Mouse (Mus musculus) stomach, embryonic 16.5 days (tissue): ENCODE results near the gene Mgll. TPM values are rescaled to one million over a fixed set of nuclear protein-coding genes. Genes with fewer than 3 reads are reported as not detected.

Source experiments
- ATAC-seq: fragments of 200-750 bp; cut with Nextera tagmentation; 2 replicates; pipeline ENCODE4 v1.8.0; 2017; ENCODE audit warnings: moderate number of reproducible peaks, moderate TSS enrichment; ENCODE audit not compliant: insufficient read depth, low FRiP score
- H3K27ac ChIP-seq: fragments of 300-500 bp; sonication (generic); 2 replicates; pipeline ENCODE4 v1.5.1; 2014; ENCODE audit warnings: low read length
- H3K27me3 ChIP-seq: fragments of 300-500 bp; sonication (generic); 2 replicates; pipeline ENCODE4 v1.6.1; 2014; ENCODE audit warnings: low read length, control low read depth, mixed read lengths; ENCODE audit not compliant: control insufficient read depth, insufficient read depth
- H3K36me3 ChIP-seq: fragments of 300-500 bp; sonication (generic); 2 replicates; pipeline ENCODE4 v1.6.1; 2014; ENCODE audit warnings: low read length; ENCODE audit not compliant: control insufficient read depth, insufficient read depth
- H3K4me1 ChIP-seq: fragments of 300-500 bp; sonication (generic); 2 replicates; pipeline ENCODE4 v1.6.1; 2014; ENCODE audit warnings: low read length, control low read depth, mixed read lengths; ENCODE audit not compliant: control insufficient read depth, insufficient read depth
- H3K4me2 ChIP-seq: fragments of 300-500 bp; sonication (generic); 2 replicates; pipeline ENCODE4 v1.6.1; 2014; ENCODE audit warnings: low read depth, low read length, mixed read lengths
- H3K4me3 ChIP-seq: fragments of 300-500 bp; sonication (generic); replicated peaks from 2 replicates; pipeline ENCODE4 v1.5.1; 2014; ENCODE audit warnings: mild to moderate bottlenecking, low read length
- H3K9ac ChIP-seq: fragments of 300-500 bp; sonication (generic); 2 replicates; pipeline ENCODE4 v1.6.1; 2014; ENCODE audit warnings: low read length
- H3K9me3 ChIP-seq: fragments of 300-500 bp; sonication (generic); replicated peaks from 2 replicates; pipeline ENCODE4 v1.6.1; 2016; ENCODE audit warnings: low read length, control low read depth; ENCODE audit not compliant: control insufficient read depth
- WGBS: fragments of 180-500 bp; shearing (Covaris S2); extraction: QIAGEN DNeasy Blood & Tissue Kit; methylation state at CpG from one replicate; pipeline ENCODE4 v1.1.7; 2014; 5-methylcytosine and 5-hydroxymethylcytosine counted together
- polyA plus RNA-seq: library from polyadenylated mRNA; unstranded; fragments of >200 nt; fragmentation: Nextera tagmentation; extraction: Ambion mirVana; gene quantifications from 2 replicates; pipeline ENCODE4 v1.2.1, GENCODE M21; 2015

Gene Mgll
- polyA plus RNA-seq, 1 experiment from 2014 or later: 121 TPM

DNA sequence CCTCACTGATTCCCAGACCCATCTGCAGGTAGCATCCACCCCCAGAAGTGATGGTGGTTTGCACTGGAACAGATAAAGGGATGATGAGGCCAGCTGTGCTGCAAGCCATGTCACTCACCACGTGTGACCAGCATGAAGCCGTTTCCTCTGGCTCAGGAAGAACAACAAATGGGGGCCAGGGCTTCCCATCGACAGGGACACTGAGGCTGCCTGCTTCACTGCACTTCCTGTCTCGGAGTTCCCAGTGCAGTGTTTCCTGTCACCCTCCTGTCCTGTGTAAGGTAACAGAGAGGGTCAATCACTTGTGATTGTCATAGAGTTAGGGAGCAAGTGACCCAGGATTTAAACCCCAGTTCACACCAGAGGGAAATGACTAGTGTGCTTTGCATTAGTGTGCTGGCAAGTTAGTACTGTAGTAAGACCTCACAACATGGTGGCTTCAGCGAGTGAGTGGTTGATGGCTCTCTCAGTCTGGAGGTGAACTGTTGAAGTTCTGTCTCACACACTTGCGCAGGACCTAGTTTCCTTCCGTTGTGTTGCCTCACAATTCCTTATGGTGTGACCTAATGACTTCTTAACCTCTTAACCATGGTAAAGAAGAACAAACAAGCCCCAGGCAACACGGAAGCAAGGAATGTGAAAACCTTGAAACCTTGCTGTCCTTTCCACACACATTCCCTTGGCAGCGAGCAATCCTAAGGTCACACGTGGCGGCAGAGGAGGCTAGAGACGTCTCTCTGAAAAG lies 23.3 kb downstream of the Mgll start:
- Histone ChIP-seq H3K4me1 (peaks cover 4% of the 10 kb centered on the region; the same call in 1 of the 2 replicates), H3K9me3 (no peaks in the 10 kb centered on the region), H3K4me3 (no peak overlapping the region), H3K27ac (no peak overlapping the region), H3K4me2 (no peak overlapping the region), H3K9ac (no peak overlapping the region), H3K27me3 (no peaks in the 10 kb centered on the region), H3K36me3 (no peaks in the 10 kb centered on the region; the same call in 1 of the 2 replicates)
- WGBS: 74% methylated on average over 12 of the region's 12 CpGs
- no peak for ATAC-seq

DNA sequence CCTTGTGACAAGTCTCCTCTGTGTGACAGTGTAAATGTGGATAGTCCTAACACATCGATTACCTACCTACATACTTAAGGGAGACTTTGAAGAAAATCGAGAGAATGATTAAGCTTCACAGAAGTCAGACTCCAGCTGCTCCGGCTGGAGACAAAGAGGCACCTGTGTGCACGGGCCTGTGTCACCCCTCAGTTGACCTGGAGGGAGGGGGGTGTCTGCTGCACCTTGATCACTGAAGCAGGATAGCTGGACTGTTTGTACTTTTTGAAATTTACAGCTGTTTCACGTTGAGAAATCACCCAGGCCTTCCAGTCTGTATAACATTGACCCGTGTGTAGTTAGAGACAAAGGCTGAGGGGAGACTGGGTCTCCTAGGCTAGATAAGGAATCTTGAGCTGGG lies 26.7 kb downstream of the Mgll start:
- ATAC-seq: no peak
- Histone ChIP-seq H3K27me3 (no peaks in the 10 kb centered on the region), H3K9ac (no peak overlapping the region), H3K4me3 (no peak overlapping the region), H3K27ac (no peak overlapping the region), H3K4me1 (peaks cover 3% of the 10 kb centered on the region; the same call in 1 of the 2 replicates), H3K9me3 (no peaks in the 10 kb centered on the region), H3K4me2 (no peak overlapping the region), H3K36me3 (no peaks in the 10 kb centered on the region; the same call in 1 of the 2 replicates)
- WGBS: 36% methylated on average over 6 of the region's 6 CpGs

DNA sequence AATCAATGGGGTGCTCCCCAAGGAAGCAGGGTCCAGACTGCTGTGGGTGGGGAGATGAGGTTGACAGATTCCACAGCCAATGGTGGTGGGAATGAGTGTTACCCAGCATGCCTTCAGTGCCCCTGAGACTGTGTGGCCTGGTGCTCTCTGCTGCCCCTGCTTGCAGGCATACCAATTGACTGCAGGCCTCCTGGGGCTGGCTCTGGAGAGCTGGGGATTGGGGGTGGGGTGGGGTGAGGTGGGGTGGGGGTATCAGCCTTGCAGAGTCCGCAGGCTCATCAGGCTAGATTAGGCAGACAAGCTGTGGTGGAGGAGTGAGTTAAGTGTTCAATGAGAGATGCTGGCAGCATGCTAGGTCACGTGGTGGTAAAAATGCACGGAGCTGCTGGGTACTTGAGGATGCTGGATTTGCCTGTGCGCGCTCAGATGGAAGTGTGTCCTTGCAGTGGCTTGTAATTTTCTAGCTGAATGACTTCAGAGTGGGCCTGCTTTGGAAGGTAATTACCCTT lies 28.6 kb downstream of the Mgll start:
- no peak for ATAC-seq
- H3K27ac ChIP-seq: no peak overlapping the region; the same call in 1 of the 2 replicates
- no peak overlapping the region for H3K9ac ChIP-seq
- peaks cover 17% of the 10 kb centered on the region for H3K4me1 ChIP-seq
- H3K4me3 ChIP-seq: no peak overlapping the region
- H3K9me3 ChIP-seq: no peaks in the 10 kb centered on the region
- H3K36me3 ChIP-seq: no peaks in the 10 kb centered on the region
- H3K27me3 ChIP-seq: no peaks in the 10 kb centered on the region
- 64% methylated on average over 5 of the region's 5 CpGs for WGBS
- no peak overlapping the region for H3K4me2 ChIP-seq

DNA sequence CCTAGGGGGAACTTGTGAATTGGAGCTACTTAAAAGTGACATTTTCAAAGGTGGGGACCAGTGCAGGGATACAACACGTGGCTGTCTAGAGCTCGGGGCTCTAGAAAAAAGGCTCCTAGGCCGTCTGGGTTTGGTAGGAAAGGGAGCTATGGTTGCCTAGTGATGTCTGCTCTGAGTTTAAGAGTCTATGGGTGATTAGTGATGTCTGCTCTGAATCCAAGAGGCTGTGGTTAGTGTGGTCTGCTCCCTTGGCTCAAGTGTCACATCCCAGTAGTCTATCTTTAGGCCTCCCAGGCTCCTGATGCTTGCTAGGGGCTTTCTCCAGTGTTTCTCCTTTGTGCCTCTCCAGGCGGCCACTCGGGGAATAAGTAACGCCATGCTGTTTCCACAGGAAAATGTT lies 29.4 kb downstream of the Mgll start:
- 68% methylated on average over 6 of the region's 6 CpGs for WGBS
- ATAC-seq: no peak
- H3K4me2 ChIP-seq: no peak overlapping the region
- no peak overlapping the region for H3K4me3 ChIP-seq
- H3K36me3 ChIP-seq: no peaks in the 10 kb centered on the region
- peak overlapping the region; percentile 10; the same call in 1 of the 2 replicates for H3K27ac ChIP-seq
- no peaks in the 10 kb centered on the region for H3K27me3 ChIP-seq
- H3K9ac ChIP-seq: no peak overlapping the region
- H3K4me1 ChIP-seq: peaks cover 25% of the 10 kb centered on the region
- H3K9me3 ChIP-seq: no peaks in the 10 kb centered on the region

DNA sequence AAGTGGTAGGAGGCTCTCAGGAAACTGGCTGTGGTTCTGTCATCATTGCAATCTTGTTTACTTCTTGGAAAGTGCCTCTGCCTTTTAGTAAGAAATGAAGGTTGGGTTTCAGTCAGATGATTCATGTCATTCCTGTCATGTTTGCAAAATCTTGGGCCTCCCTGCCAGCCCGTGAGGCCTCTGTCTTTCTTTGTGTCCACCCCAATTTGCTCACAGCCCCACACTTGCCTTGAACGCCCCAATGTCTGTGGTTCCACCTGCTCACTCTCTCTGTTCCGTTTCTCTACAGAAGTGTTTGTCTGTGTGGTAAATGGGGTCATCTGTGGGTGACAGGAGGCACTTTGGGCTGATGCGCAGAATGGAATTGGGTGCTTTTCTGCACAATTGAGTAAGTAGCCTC lies 32.8 kb downstream of the Mgll start:
- no peak for ATAC-seq
- no peak overlapping the region for H3K4me2 ChIP-seq
- H3K4me1 ChIP-seq: peaks cover 58% of the 10 kb centered on the region
- H3K9ac ChIP-seq: 0 out of 2 replicates have a peak overlapping the region, but pooled peaks have one; percentile 17
- H3K36me3 ChIP-seq: no peaks in the 10 kb centered on the region
- H3K4me3 ChIP-seq: no peak overlapping the region
- no peaks in the 10 kb centered on the region for H3K9me3 ChIP-seq
- H3K27me3 ChIP-seq: no peaks in the 10 kb centered on the region
- WGBS: 51% methylated on average over 4 of the region's 4 CpGs
- peak overlapping the region; percentile 56; the same call in 1 of the 2 replicates for H3K27ac ChIP-seq

DNA sequence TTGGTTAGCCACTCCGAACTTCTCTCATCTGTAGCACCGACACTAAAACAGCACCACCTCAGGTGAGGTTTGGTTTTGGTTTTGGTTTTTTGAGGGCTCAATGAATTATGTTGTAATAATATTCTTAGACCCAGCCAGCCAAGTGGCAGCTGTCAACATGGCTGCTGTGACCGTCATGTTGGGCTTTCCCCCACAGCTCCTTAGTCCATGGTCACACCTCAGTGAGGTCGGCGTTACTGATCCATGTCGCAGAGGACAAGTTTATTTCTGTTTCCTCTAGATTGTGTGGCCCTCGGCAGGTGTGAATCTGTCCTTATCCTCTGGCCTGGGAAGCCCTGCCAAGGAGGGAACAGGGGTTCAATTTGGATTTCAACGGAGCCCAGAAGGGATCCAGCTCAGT lies 33.9 kb downstream of the Mgll start:
- Histone ChIP-seq H3K36me3 (no peaks in the 10 kb centered on the region), H3K4me1 (peaks cover 66% of the 10 kb centered on the region), H3K4me3 (no peak overlapping the region), H3K27ac (peak overlapping the region; percentile 69), H3K27me3 (no peaks in the 10 kb centered on the region), H3K9ac (0 out of 2 replicates have a peak overlapping the region, but pooled peaks have one; percentile 23), H3K4me2 (no peak overlapping the region), H3K9me3 (no peaks in the 10 kb centered on the region)
- WGBS: 75% methylated on average over 8 of the region's 8 CpGs
- no peak for ATAC-seq

DNA sequence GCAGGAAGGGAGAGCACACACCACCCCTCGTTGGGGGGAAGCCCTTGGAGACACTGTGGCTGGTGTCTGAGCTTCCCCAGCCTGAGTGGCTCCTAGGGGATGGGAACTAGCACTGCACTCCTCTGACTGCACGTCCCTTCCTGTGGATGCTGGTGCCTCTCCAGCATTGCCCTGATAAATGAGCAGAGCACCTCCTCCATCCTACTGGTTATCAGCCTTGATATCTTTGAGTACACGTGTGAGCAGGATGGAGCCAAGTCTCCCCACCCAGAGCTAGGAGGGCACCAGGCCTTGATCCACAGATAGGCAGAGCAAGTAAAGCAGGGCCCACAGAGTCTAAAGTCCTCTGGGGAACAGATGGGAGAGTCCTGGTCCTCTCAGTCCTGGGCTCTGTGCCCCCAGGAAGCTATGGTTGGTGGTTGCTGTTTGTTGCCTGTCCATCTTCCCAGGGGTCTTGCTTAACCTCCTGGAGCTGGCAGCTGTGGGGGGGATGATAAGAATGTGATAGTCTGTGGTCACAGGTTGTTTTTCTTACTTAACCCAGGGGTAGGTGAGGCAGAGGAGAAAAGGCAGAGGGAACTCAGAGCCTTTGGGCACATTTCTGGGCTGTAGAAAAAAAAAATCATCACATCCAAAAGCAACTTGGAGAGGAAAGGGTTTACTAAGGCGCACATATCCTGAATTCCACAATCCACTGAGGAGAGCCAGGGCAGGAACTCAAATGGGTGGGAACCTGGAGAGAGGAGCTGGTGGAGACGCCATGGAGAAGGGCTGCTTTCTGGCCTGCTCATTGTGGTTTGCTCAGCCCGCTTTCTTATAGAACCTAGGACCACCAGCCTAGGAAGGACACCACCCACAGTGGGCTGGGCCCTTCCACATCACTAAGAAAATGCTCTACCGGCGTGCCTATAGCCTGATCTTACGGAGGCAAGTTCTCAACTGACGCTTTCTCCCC lies 34.6 kb downstream of the Mgll start:
- peaks cover 74% of the 10 kb centered on the region for H3K4me1 ChIP-seq
- peak; percentile 48; the same call in 1 of the 2 replicates for ATAC-seq
- no peaks in the 10 kb centered on the region for H3K27me3 ChIP-seq
- WGBS: 59% methylated on average over 10 of the region's 10 CpGs
- 0 out of 2 replicates have a peak overlapping the region, but pooled peaks have one; percentile 23 for H3K9ac ChIP-seq
- 0 out of 2 replicates have a peak overlapping the region, but pooled peaks have one; percentile 11 for H3K4me2 ChIP-seq
- H3K27ac ChIP-seq: peak overlapping the region; percentile 69
- no peaks in the 10 kb centered on the region for H3K36me3 ChIP-seq
- H3K9me3 ChIP-seq: no peaks in the 10 kb centered on the region
- no peak overlapping the region for H3K4me3 ChIP-seq

DNA sequence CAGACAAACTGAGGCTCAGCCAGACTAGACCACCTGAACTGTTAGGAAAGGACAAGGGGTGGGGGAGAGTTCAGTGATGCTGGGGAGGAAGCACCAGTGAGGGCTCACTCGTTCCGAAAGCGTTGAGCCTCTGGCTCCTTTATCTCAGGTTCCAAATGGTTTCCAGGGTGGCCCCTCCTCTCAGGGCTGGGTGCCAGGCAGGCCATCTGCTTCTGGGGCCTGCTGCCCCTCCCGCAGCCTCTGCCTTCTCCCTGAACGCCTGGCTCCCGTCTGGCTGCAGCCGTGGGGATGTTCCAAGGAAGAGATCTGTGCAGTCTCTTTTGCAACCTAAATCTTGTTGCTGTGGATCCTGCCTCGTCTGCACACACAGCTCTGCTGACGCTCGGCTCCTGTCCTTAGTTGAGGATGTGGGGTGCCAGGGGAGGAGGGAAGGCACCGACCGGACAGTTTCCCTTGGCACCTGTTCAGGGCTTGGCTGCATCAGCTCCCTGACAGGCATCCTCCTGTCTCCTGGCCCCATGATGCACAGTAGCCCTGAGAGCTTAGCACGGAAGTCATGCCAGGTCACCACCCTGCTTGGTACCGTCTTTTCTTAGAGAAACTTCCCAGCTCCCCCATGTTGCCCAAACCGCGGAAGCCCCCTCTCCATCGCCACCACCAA lies 35.7 kb downstream of the Mgll start:
- WGBS: 38% methylated on average over 17 of the region's 17 CpGs
- Histone ChIP-seq H3K4me3 (no peak overlapping the region), H3K9me3 (no peaks in the 10 kb centered on the region), H3K36me3 (no peaks in the 10 kb centered on the region), H3K27me3 (no peaks in the 10 kb centered on the region), H3K4me1 (peaks cover 76% of the 10 kb centered on the region), H3K27ac (peak overlapping the region; percentile 69), H3K9ac (peak overlapping the region; percentile 31; the same call in 1 of the 2 replicates), H3K4me2 (0 out of 2 replicates have a peak overlapping the region, but pooled peaks have one; percentile 11)
- ATAC-seq: peak; percentile 74
